Mouse (Mus musculus) C2C12 (cell line): ENCODE measurements around the gene Tmem40. TPM values are rescaled to one million over a fixed set of nuclear protein-coding genes. Genes with fewer than 3 reads are reported as not detected.

ENCODE experiments used
- H3K27me3 ChIP-seq: one replicate; pipeline ENCODE4 v1.6.1; 2011; ENCODE audit not compliant: control insufficient read depth, insufficient read depth, insufficient read length
- H3K36me3 ChIP-seq: one replicate; pipeline ENCODE4 v1.6.1; 2011; ENCODE audit not compliant: control insufficient read depth, insufficient read depth
- H3K4me3 ChIP-seq: one replicate; pipeline ENCODE4 v1.5.1; 2011; ENCODE audit warnings: mild to moderate bottlenecking, control low read depth; ENCODE audit not compliant: poor library complexity, insufficient read depth, severe bottlenecking
- H3K79me2 ChIP-seq: one replicate; pipeline ENCODE4 v1.6.1; 2011; ENCODE audit not compliant: control insufficient read depth, insufficient read depth
- H3K79me3 ChIP-seq: one replicate; pipeline ENCODE4 v1.6.1; 2011; ENCODE audit warnings: low read depth, control low read depth
- H3ac ChIP-seq: one replicate; pipeline ENCODE3; 2011; ENCODE audit warnings: low read depth; ENCODE audit not compliant: control insufficient read depth, insufficient read length
- CEBPB ChIP-seq: IDR thresholded peaks from one replicate; pipeline ENCODE4 v1.6.1; 2011; ENCODE audit warnings: low read depth, mild to moderate bottlenecking, control low read depth, moderate library complexity
- CTCF ChIP-seq: IDR thresholded peaks from one replicate; pipeline ENCODE4 v1.5.1; 2011; ENCODE audit not compliant: control insufficient read depth, insufficient read depth, insufficient read length
- FOSL1 ChIP-seq: IDR thresholded peaks from one replicate; pipeline ENCODE4 v1.8.0; 2011; ENCODE audit warnings: mild to moderate bottlenecking, low read length; ENCODE audit not compliant: poor library complexity, insufficient read depth, severe bottlenecking
- MAX ChIP-seq: IDR thresholded peaks from one replicate; pipeline ENCODE4 v1.6.1; 2011; ENCODE audit warnings: mild to moderate bottlenecking, control low read depth
- MYOD1 ChIP-seq: IDR thresholded peaks from one replicate; pipeline ENCODE4 v1.6.1; 2011; ENCODE audit warnings: low read depth; ENCODE audit not compliant: control insufficient read depth, insufficient read length
- MYOG ChIP-seq: IDR thresholded peaks from one replicate; pipeline ENCODE4 v1.6.1; 2011; ENCODE audit not compliant: control insufficient read depth, insufficient read length; ENCODE audit errors: extremely low read depth
- USF1 ChIP-seq: IDR thresholded peaks from one replicate; pipeline ENCODE4 v1.6.1; 2011; ENCODE audit warnings: low read depth, mild to moderate bottlenecking, control low read depth, moderate library complexity
- polyA plus RNA-seq: library from polyadenylated mRNA; unstranded; fragments of >200 nt; fragmentation: generic; extraction: Trizol; gene quantifications from one replicate; pipeline ENCODE4 v1.2.1, GENCODE M21; 2012; ENCODE audit warnings: missing spikeins

Tmem40 gene
- polyA plus RNA-seq, 1 experiment = not detected

GRCm38 (mm10) chr6:115694441-115694842, 67.8 kb downstream of the Tmem40 start:
- H3K36me3 ChIP-seq = no peaks in the 10 kb centered on the region
- no peaks in the 10 kb centered on the region for H3K79me2 ChIP-seq
- no peaks in the 10 kb centered on the region for H3K27me3 ChIP-seq
- H3ac ChIP-seq = no peak overlapping the region
- TF ChIP-seq CTCF (no peak), USF1 (no peak), MAX (no peak), CEBPB (no peak), MYOD1 (no peak), MYOG (no peak), FOSL1 (no peak)
- no peak overlapping the region for H3K4me3 ChIP-seq
- H3K79me3 ChIP-seq = no peaks in the 10 kb centered on the region

- Histone ChIP-seq H3K79me2 (no peaks in the 10 kb centered on the region), H3K27me3 (no peaks in the 10 kb centered on the region), H3K4me3 (no peak overlapping the region), H3ac (no peak overlapping the region), H3K79me3 (no peaks in the 10 kb centered on the region), H3K36me3 (no peaks in the 10 kb centered on the region)
- TF ChIP-seq MYOD1 (no peak), FOSL1 (no peak), MAX (no peak), MYOG (no peak), USF1 (no peak), CEBPB (no peak)
Measured at GRCm38 (mm10) chr6:115692963-115693730, 69.1 kb downstream of the Tmem40 start.

GRCm38 (mm10) chr6:115692163-115692950, 69.9 kb downstream of the Tmem40 start:
- TF ChIP-seq USF1 = no peak
- no peak for TF ChIP-seq MYOD1
- no peak for TF ChIP-seq FOSL1
- no peak for TF ChIP-seq CTCF
- TF ChIP-seq MAX = no peak
- TF ChIP-seq MYOG = no peak
- no peak for TF ChIP-seq CEBPB

GRCm38 (mm10) chr6:115690105-115690504, 72.1 kb downstream of the Tmem40 start:
- no peak overlapping the region for H3K4me3 ChIP-seq
- H3K27me3 ChIP-seq = no peaks in the 10 kb centered on the region
- no peaks in the 10 kb centered on the region for H3K79me3 ChIP-seq
- no peaks in the 10 kb centered on the region for H3K36me3 ChIP-seq
- TF ChIP-seq FOSL1 = no peak
- no peak for TF ChIP-seq CTCF
- no peak for TF ChIP-seq MAX
- no peak overlapping the region for H3ac ChIP-seq
- no peaks in the 10 kb centered on the region for H3K79me2 ChIP-seq

More at GRCm38 (mm10) chr6:115692163-115692950, 69.9 kb downstream of the Tmem40 start:
- no peaks in the 10 kb centered on the region for H3K36me3 ChIP-seq
- no peak overlapping the region for H3ac ChIP-seq
- H3K4me3 ChIP-seq = no peak overlapping the region
- H3K79me3 ChIP-seq = no peaks in the 10 kb centered on the region
- no peaks in the 10 kb centered on the region for H3K79me2 ChIP-seq
- H3K27me3 ChIP-seq = no peaks in the 10 kb centered on the region

- Histone ChIP-seq H3K36me3 (no peaks in the 10 kb centered on the region), H3K79me2 (no peaks in the 10 kb centered on the region), H3K79me3 (no peaks in the 10 kb centered on the region), H3ac (no peak overlapping the region), H3K27me3 (no peaks in the 10 kb centered on the region), H3K4me3 (no peak overlapping the region)
- TF ChIP-seq MYOD1 = no peak
- no peak for TF ChIP-seq MAX
- no peak for TF ChIP-seq CTCF
- TF ChIP-seq MYOG = no peak
- TF ChIP-seq USF1 = no peak
- TF ChIP-seq CEBPB = no peak
- TF ChIP-seq FOSL1 = no peak
Measured at GRCm38 (mm10) chr6:115688589-115688988, 73.6 kb downstream of the Tmem40 start.
